Mouse (Mus musculus) T-helper 17 cell (primary cell): ENCODE data around the gene Mrrf.
"Not testable (repeated sequence)": the region's sequence is repeated elsewhere in the genome, so short reads cannot be mapped to it uniquely, and the experiment has no call there.

Experiments used
- in situ Hi-C, 2 experiments: fragments of 300-600 bp; cut with MboI, MseI; formaldehyde crosslinking; loops; 1 replicate in 1 of 2; 2 replicates in 1 of 2; pipeline ENCODE4 v1.15.1; 2025; ENCODE audit warnings: high pct_unique_total_duplicates in 2 of 2

The Mrrf gene

GRCm38 (mm10) chr2:36126795-36127429 lies 9.3 kb upstream of the Mrrf start:
- in situ Hi-C loops, result no loop called here

GRCm38 (mm10) chr2:36127973-36128372 lies 8.2 kb upstream of the Mrrf start:
- in situ Hi-C loops, result no loop called here

- in situ Hi-C loops, result no loop called here
Observed at GRCm38 (mm10) chr2:36129051-36129450, 7.1 kb upstream of the Mrrf start.

- in situ Hi-C loops, result no loop called here
Observed at GRCm38 (mm10) chr2:36135887-36136286, 302 bp upstream of the Mrrf start.

GRCm38 (mm10) chr2:36139096-36139495 lies 2.9 kb downstream of the Mrrf start:
- in situ Hi-C loops, result no loop called here

GRCm38 (mm10) chr2:36148876-36149365 lies 12.7 kb downstream of the Mrrf start:
- in situ Hi-C loops, result no loop called here

- in situ Hi-C loops, result loop anchor here in 1 of 2 experiments (25.0 kb wide), 1 partner anchor 1835 kb away; no protein-coding TSS in a partner anchor
Observed at GRCm38 (mm10) chr2:36152401-36152800, 16.2 kb downstream of the Mrrf start.

- in situ Hi-C loops, result loop anchor here in 1 of 2 experiments (25.0 kb wide), 1 partner anchor 1830 kb away; no protein-coding TSS in a partner anchor
Observed at GRCm38 (mm10) chr2:36157461-36157860, 21.3 kb downstream of the Mrrf start.

- in situ Hi-C loops, result loop anchor here in 1 of 2 experiments (25.0 kb wide), 1 partner anchor 1828 kb away; no protein-coding TSS in a partner anchor
Observed at GRCm38 (mm10) chr2:36159336-36159735, 23.1 kb downstream of the Mrrf start.

GRCm38 (mm10) chr2:36167990-36168618 lies 31.9 kb downstream of the Mrrf start:
- in situ Hi-C loops, result loop anchor here in 1 of 2 experiments (25.0 kb wide), 1 partner anchor 1819 kb away; no protein-coding TSS in a partner anchor

GRCm38 (mm10) chr2:36169176-36169575 lies 33.0 kb downstream of the Mrrf start:
- in situ Hi-C loops, result loop anchor here in 1 of 2 experiments (25.0 kb wide), 1 partner anchor 1818 kb away; no protein-coding TSS in a partner anchor

- in situ Hi-C loops, result loop anchor here in 1 of 2 experiments (25.0 kb wide), 1 partner anchor 1815 kb away; no protein-coding TSS in a partner anchor
Observed at GRCm38 (mm10) chr2:36172136-36172535, 35.9 kb downstream of the Mrrf start.

- in situ Hi-C loops, result loop anchor here in 1 of 2 experiments (25.0 kb wide), 1 partner anchor 1815 kb away; no protein-coding TSS in a partner anchor
Observed at GRCm38 (mm10) chr2:36172574-36172973, 36.4 kb downstream of the Mrrf start.

GRCm38 (mm10) chr2:36179487-36179886 lies 43.3 kb downstream of the Mrrf start:
- in situ Hi-C loops, result no loop called here

- in situ Hi-C loops, result not testable (repeated sequence)
Observed at GRCm38 (mm10) chr2:36181587-36182368, 45.6 kb downstream of the Mrrf start.

GRCm38 (mm10) chr2:36183278-36183677 lies 47.1 kb downstream of the Mrrf start:
- in situ Hi-C loops, result no loop called here

GRCm38 (mm10) chr2:36184192-36184591 lies 48.0 kb downstream of the Mrrf start:
- in situ Hi-C loops, result no loop called here

- in situ Hi-C loops, result no loop called here
Observed at GRCm38 (mm10) chr2:36184876-36185275, 48.7 kb downstream of the Mrrf start.

GRCm38 (mm10) chr2:36189200-36189599 lies 53.0 kb downstream of the Mrrf start:
- in situ Hi-C loops, result not testable (repeated sequence)

GRCm38 (mm10) chr2:36191098-36191941 lies 55.1 kb downstream of the Mrrf start:
- in situ Hi-C loops, result no loop called here

GRCm38 (mm10) chr2:36197021-36197420 lies 60.8 kb downstream of the Mrrf start:
- in situ Hi-C loops, result no loop called here
